Mouse (Mus musculus): ENCODE results near the gene Tmed1. TPM values are rescaled to one million over a fixed set of nuclear protein-coding genes. Genes with fewer than 3 reads are reported as not detected.

Tmed1 gene
- total and polyA plus RNA-seq, 3 experiments = 40.9 to 48.1 (median 47.2) TPM

DNA sequence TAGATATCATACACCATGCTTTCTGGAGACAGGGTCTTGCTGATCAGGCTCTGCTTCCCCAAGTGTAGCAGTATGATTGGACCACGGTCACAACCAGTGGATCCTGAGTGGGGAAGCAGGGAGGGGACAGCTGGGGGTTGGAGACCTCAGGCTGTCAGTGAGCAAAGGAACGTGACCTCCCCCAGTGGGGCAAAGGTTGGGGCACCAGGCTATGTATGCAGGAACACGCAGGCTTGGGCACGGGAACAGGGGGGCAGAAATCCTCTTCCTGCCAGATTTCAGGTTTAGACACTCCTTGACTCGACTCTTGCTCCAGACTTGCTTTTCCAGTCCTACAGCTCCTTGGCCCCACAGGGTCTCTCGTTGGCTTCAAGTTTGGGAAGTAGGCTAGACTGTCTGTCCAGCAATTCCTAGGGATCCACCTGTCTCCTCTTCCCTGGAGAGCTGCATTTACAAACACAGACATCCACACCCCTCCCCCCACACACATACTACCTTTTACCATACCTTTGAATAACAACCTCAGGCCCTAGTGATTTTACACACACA lies 8.0 kb upstream of the Tmed1 start:
- 74% methylated on average over 6 of the region's 6 CpGs for WGBS
- no peak overlapping the region for H3K9ac ChIP-seq (ENCODE audit: low read depth, low read length)
- TF ChIP-seq POLR2A (IDR thresholded peaks at IDR 0.05; ENCODE audit: insufficient read depth, low read depth, low read length) = no peak
- TF ChIP-seq EP300 (IDR thresholded peaks at IDR 0.05; ENCODE audit: insufficient read depth, low read depth, low read length) = no peak
- no peak for TF ChIP-seq CTCF (IDR thresholded peaks at IDR 0.05)
- H3K27me3 ChIP-seq (ENCODE audit: control insufficient read depth, insufficient read depth, low read length) = no peaks in the 10 kb centered on the region
- no peak for DNase-seq
- H3K27ac ChIP-seq = no peak overlapping the region
- H3K36me3 ChIP-seq (ENCODE audit: control insufficient read depth, insufficient read depth, low read length) = no peaks in the 10 kb centered on the region
- H3K79me2 ChIP-seq (replicated peaks; ENCODE audit: control insufficient read depth, insufficient read depth, low read length) = no peaks in the 10 kb centered on the region
- no peak overlapping the region for H3K4me3 ChIP-seq
- intact Hi-C loops (cut with DNase I) = no loop called here
- no peaks in the 10 kb centered on the region for H3K4me1 ChIP-seq (ENCODE audit: control insufficient read depth, insufficient read depth, low read length)

- Histone ChIP-seq H3K27ac (no peak overlapping the region), H3K4me1 (ENCODE audit: control insufficient read depth, insufficient read depth, low read length) (peaks cover 3% of the 10 kb centered on the region), H3K36me3 (ENCODE audit: control insufficient read depth, insufficient read depth, low read length) (no peaks in the 10 kb centered on the region), H3K79me2 (replicated peaks; ENCODE audit: control insufficient read depth, insufficient read depth, low read length) (no peaks in the 10 kb centered on the region), H3K27me3 (ENCODE audit: control insufficient read depth, insufficient read depth, low read length) (no peaks in the 10 kb centered on the region), H3K4me3 (no peak overlapping the region), H3K9ac (ENCODE audit: low read depth, low read length) (no peak overlapping the region)
- WGBS = over 99% methylated on average over 4 of the region's 4 CpGs
- intact Hi-C loops (cut with DNase I) = loop anchor here (2.0 kb wide), 1 partner anchor 31 kb away; no protein-coding TSS in a partner anchor
- no peak for DNase-seq
- no peak for TF ChIP-seq EP300 (IDR thresholded peaks at IDR 0.05; ENCODE audit: insufficient read depth, low read depth, low read length)
- TF ChIP-seq CTCF (IDR thresholded peaks at IDR 0.05) = no peak
- TF ChIP-seq POLR2A (IDR thresholded peaks at IDR 0.05; ENCODE audit: insufficient read depth, low read depth, low read length) = no peak
Observed at GRCm38 (mm10) chr9:21513466-21513865, 3.4 kb upstream of the Tmed1 start.

DNA sequence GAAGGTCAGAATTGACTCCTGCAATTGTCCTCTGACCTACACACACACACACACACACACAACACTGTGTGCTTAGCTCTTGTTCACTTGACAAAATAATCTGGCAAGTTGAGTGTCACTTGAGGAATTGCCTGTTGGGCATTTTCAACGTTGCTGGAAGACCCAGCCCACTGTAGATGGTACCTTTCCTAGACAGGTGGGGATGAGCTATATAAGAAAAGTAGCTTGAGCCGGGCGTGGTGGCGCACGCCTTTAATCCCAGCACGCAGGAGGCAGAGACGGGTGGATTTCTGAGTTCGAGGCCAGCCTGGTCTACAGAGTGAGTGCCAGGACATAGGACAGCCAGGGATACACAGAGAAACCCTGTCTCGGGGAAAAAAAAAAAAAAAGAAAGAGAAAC lies 1.0 kb upstream of the Tmed1 start:
- intact Hi-C loops (cut with DNase I) = no loop called here

GRCm38 (mm10) chr9:21510689-21511015 lies 600 bp upstream of the Tmed1 start:
- peak overlapping the region; percentile 73 for H3K4me3 ChIP-seq
- H3K79me2 ChIP-seq (replicated peaks; ENCODE audit: control insufficient read depth, insufficient read depth, low read length) = no peaks in the 10 kb centered on the region
- TF ChIP-seq CTCF (IDR thresholded peaks at IDR 0.05) (no peak), EP300 (IDR thresholded peaks at IDR 0.05; ENCODE audit: insufficient read depth, low read depth, low read length) (no peak), POLR2A (IDR thresholded peaks at IDR 0.05; ENCODE audit: insufficient read depth, low read depth, low read length) (no peak)
- 2% methylated on average over 7 of the region's 7 CpGs for WGBS
- DNase-seq = no peak
- H3K9ac ChIP-seq (ENCODE audit: low read depth, low read length) = peak overlapping the region; percentile 47
- no peaks in the 10 kb centered on the region for H3K36me3 ChIP-seq (ENCODE audit: control insufficient read depth, insufficient read depth, low read length)
- peak overlapping the region; percentile 97 for H3K27ac ChIP-seq
- H3K27me3 ChIP-seq (ENCODE audit: control insufficient read depth, insufficient read depth, low read length) = no peaks in the 10 kb centered on the region
- H3K4me1 ChIP-seq (ENCODE audit: control insufficient read depth, insufficient read depth, low read length) = peaks cover 3% of the 10 kb centered on the region
- intact Hi-C loops (cut with DNase I) = no loop called here

More for the DNA sequence above, 1.0 kb upstream of the Tmed1 start:
- Histone ChIP-seq H3K4me3 (no peak overlapping the region), H3K27me3 (ENCODE audit: control insufficient read depth, insufficient read depth, low read length) (no peaks in the 10 kb centered on the region), H3K9ac (ENCODE audit: low read depth, low read length) (no peak overlapping the region), H3K79me2 (replicated peaks; ENCODE audit: control insufficient read depth, insufficient read depth, low read length) (no peaks in the 10 kb centered on the region), H3K36me3 (ENCODE audit: control insufficient read depth, insufficient read depth, low read length) (no peaks in the 10 kb centered on the region), H3K27ac (peak overlapping the region; percentile 97; the same call in 1 of the 2 replicates), H3K4me1 (ENCODE audit: control insufficient read depth, insufficient read depth, low read length) (peaks cover 3% of the 10 kb centered on the region)
- DNase-seq = no peak
- WGBS = 76% methylated on average over 9 of the region's 9 CpGs
- TF ChIP-seq EP300 (IDR thresholded peaks at IDR 0.05; ENCODE audit: insufficient read depth, low read depth, low read length) = no peak
- TF ChIP-seq CTCF (IDR thresholded peaks at IDR 0.05) = no peak
- TF ChIP-seq POLR2A (IDR thresholded peaks at IDR 0.05; ENCODE audit: insufficient read depth, low read depth, low read length) = no peak

GRCm38 (mm10) chr9:21508871-21509404 lies 1.1 kb downstream of the Tmed1 start:
- no peak overlapping the region for H3K4me3 ChIP-seq
- no peaks in the 10 kb centered on the region for H3K27me3 ChIP-seq (ENCODE audit: control insufficient read depth, insufficient read depth, low read length)
- peak overlapping the region; percentile 97; the same call in 1 of the 2 replicates for H3K27ac ChIP-seq
- TF ChIP-seq POLR2A (IDR thresholded peaks at IDR 0.05; ENCODE audit: insufficient read depth, low read depth, low read length) (no peak), EP300 (IDR thresholded peaks at IDR 0.05; ENCODE audit: insufficient read depth, low read depth, low read length) (no peak), CTCF (IDR thresholded peaks at IDR 0.05) (no peak)
- peaks cover 3% of the 10 kb centered on the region for H3K4me1 ChIP-seq (ENCODE audit: control insufficient read depth, insufficient read depth, low read length)
- no peaks in the 10 kb centered on the region for H3K79me2 ChIP-seq (replicated peaks; ENCODE audit: control insufficient read depth, insufficient read depth, low read length)
- WGBS = 69% methylated on average over 7 of the region's 7 CpGs
- H3K36me3 ChIP-seq (ENCODE audit: control insufficient read depth, insufficient read depth, low read length) = no peaks in the 10 kb centered on the region
- DNase-seq = no peak
- intact Hi-C loops (cut with DNase I) = no loop called here
- no peak overlapping the region for H3K9ac ChIP-seq (ENCODE audit: low read depth, low read length)

- no peak for DNase-seq
- 83% methylated on average over 15 of the region's 15 CpGs for WGBS
- Histone ChIP-seq H3K9ac (ENCODE audit: low read depth, low read length) (no peak overlapping the region), H3K27me3 (ENCODE audit: control insufficient read depth, insufficient read depth, low read length) (no peaks in the 10 kb centered on the region), H3K36me3 (ENCODE audit: control insufficient read depth, insufficient read depth, low read length) (no peaks in the 10 kb centered on the region), H3K4me3 (no peak overlapping the region), H3K79me2 (replicated peaks; ENCODE audit: control insufficient read depth, insufficient read depth, low read length) (no peaks in the 10 kb centered on the region), H3K27ac (no peak overlapping the region), H3K4me1 (ENCODE audit: control insufficient read depth, insufficient read depth, low read length) (peaks cover 3% of the 10 kb centered on the region)
- no peak for TF ChIP-seq EP300 (IDR thresholded peaks at IDR 0.05; ENCODE audit: insufficient read depth, low read depth, low read length)
- no peak for TF ChIP-seq POLR2A (IDR thresholded peaks at IDR 0.05; ENCODE audit: insufficient read depth, low read depth, low read length)
- TF ChIP-seq CTCF (IDR thresholded peaks at IDR 0.05) = no peak
- intact Hi-C loops (cut with DNase I) = no loop called here
Observed at GRCm38 (mm10) chr9:21507753-21508430, 2.2 kb downstream of the Tmed1 start.

Measured in heart, adult 2 months (tissue).